Mouse (Mus musculus) stomach, postnatal 0 days (tissue): ENCODE data around the gene Mgat4a.

Experiments used
- CTCF ChIP-seq: IDR thresholded peaks from 2 replicates; pipeline ENCODE4 v1.5.1; 2016; ENCODE audit warnings: antibody characterized with exemption, low read depth, mild to moderate bottlenecking, moderate library complexity
- EP300 ChIP-seq: optimal IDR thresholded peaks from 2 replicates; pipeline ENCODE3; 2016; ENCODE audit warnings: antibody characterized with exemption

GRCm38 (mm10) chr1:37457546-37457945, 83.3 kb downstream of the Mgat4a start:
- no peak for TF ChIP-seq EP300
- no peak for TF ChIP-seq CTCF
